Mouse (Mus musculus) cerebellum, adult 9-11 months (tissue): Measurements from ENCODE around the gene Srbd1.

Source experiments
- DNase-seq: peaks from one replicate; pipeline ENCODE4 v3.0.0; 2022

Gene Srbd1

GRCm38 (mm10) chr17:85974591-85974990, 170.4 kb downstream of the Srbd1 start:
- no peak for DNase-seq

- DNase-seq: no peak
These were observed 173.9 kb downstream of the Srbd1 start for GRCm38 (mm10) chr17:85971120-85971519.

GRCm38 (mm10) chr17:85961653-85962052, 183.3 kb downstream of the Srbd1 start:
- DNase-seq: no peak

DNA sequence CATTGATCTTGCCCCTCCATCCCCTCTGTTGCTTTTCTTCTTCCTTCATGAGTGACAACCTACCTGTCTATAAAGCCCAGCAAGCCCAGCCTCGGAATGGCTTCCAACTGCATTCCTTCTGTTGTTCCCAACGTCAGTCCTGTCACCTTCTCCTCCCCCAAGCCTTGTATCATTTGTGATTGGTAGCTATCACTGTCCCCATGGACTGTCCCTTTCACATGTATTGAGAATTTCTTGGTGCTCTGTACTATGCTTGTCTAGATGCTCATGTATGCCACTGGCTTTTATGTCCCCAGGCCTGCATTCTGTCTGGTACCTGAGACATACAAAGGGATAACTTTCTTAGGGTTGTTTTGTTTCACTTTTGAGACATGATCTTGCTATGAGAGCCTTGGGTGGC, 193.2 kb downstream of the Srbd1 start:
- DNase-seq: no peak

DNA sequence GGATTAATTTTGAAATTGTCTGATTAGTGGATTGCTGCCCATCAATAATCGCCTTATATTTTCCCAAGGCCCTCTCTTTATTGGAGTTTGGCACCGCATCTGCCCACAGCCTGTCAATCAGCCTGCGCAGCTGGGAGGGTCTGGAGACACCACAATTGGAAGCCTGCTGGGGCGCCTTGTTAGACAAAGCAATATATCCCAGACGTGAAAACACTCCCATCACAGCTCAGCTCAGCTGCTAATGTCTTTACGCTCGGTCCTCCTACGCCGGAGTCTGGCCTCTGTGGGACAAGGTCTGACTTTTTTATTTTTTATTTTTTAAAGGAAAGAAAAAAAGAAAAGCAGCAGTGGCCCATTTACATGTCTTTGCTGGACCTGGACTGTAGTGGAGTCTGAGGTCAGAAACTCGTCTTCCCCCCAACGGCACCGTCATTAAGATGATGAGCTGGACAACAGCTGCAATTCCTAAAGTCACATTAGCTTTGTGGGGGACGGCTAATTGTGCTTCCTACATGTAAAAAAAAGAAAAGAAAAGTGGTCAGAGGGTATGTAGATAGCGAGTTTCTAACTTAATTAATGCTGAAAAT, 195.0 kb downstream of the Srbd1 start:
- DNase-seq: no peak

DNA sequence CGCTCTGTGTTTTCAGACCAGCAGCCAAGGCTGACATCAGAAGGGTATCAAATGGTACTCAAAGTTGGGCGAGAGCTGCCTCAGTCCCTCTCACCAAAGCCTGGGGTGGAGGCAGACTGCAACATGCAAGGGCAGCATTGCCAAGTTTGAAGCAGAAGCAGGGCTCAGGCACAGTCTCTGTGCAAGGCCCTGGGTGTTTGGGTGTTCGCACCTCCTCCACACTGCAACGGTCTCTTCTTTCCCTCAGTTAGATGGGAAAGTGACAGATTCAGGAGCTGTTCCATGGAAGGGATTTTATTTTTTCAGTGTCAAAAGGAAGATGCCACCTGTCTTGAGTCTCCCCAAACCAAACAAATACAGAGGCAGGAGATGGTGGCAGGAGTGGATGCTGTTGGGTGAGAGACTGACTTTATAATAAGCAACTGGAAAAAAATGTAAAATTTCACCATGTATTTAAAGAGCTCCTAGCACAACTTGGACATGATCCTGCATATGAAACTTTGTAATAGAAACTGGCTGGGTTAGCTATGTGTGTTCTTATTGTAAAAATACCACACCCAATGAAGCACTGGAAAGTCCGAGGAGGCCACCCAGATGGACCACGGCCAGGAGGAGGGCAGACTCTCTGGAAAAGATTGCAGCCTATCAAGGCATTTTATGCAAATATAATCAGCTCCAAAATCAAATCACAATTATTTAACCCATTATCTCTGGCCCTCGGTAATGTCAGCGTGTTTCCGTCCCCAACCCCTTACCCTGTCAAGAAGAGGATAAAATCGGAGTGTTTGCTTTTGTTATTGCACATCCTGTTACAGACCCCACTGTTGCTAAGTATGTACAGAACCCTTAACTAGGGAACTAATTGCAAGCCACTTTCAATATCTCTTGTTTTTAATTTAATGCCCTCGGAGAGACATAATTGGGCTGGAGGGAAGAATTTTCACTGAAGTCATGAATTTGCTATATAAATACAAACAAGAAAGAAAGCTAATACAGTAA, 195.8 kb downstream of the Srbd1 start:
- DNase-seq: no peak

DNA sequence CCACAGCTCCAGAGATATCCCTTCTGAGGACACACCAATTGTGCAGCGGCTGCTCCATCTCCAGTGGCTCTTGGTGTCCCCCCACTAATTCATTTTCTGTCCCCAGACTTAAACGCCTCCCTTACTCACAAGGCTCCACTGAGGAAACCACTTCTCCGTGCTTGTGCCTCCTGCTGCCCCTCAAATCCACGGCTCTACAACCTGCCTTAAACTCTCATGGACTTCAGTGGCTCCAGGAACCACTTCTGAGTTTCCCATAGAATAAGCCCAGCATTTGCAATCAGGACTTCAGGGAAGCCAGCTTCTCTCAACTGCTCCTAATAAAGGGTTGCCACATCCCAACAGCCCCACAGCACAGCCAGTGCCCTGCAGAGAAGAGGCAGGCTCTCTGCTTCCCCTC, 200.2 kb downstream of the Srbd1 start:
- no peak for DNase-seq

DNA sequence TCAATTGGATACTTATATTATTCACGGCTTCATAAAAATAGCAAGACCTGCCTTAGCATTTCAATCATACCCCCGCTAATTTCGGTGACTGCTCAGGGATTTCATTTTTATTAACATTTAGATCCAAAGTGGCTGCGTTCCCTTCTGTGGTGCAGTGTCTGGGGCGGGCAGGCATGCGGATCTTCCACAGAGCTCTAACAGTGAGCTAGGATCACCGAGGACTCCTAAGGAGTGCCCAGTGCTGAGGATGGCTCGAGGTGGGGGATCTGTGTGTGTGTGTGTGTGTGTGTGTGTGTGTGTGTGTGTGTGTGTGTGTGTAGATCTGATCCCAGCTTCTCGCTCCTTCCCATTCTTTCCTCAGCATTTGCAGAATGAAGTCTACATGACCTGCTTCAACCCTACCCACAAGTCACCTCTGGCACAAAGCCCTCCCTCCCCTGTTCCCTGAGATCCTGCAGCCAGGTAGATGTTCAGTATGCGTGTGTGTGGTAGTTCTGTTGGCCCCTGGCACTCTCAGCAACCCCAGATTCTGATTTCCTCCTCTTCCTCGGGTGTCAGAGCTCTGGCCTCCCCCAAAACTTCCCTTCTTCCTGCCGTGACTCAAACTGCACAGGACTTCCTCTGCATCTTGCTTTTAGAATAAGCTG, 200.9 kb downstream of the Srbd1 start:
- no peak for DNase-seq

GRCm38 (mm10) chr17:85943551-85943981, 201.4 kb downstream of the Srbd1 start:
- DNase-seq: no peak

DNA sequence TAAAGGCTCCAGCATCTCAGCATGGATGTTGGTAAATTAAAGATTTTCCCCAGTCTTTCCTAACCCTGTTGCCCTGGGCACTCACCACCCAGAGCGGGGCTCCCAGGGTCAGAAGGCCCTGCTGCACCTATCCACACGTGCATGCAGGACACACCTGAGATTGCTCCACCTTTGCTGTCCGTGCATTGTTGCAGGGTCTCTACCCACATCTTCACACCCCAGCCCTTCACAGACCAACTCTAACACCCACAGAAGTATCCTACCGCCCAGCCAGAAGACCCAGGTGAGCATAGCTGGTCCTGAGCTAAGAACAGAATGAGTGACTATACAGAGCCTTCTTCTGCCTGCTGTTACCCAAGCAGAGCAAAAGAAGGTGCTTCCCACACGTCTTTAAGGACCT, 201.9 kb downstream of the Srbd1 start:
- DNase-seq: no peak

GRCm38 (mm10) chr17:85942123-85942522, 202.9 kb downstream of the Srbd1 start:
- no peak for DNase-seq

- DNase-seq: no peak
These were observed 203.7 kb downstream of the Srbd1 start for GRCm38 (mm10) chr17:85941141-85941738.

- DNase-seq: no peak
These were observed 207.8 kb downstream of the Srbd1 start for GRCm38 (mm10) chr17:85937131-85937530.

DNA sequence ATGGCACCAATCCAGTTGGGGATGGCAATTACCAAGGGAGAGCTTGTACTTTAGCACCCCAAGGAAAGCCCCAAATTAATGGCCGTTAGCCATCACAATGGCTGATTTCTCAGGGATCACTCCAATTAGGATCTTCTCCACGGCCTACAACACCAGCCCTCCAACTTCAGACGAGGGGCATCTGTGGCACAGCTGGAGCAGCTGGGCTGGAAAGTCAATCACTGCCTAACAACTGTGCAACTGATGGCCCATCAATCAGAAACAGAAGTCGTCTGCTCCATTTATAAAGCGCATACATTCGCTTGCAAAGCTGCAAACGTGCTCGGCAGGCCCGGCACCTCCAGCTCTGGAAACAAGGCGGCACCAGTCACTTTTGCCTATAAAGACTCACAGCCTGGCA, 209.7 kb downstream of the Srbd1 start:
- no peak for DNase-seq
